In genomic region chr2:43764456-43764855, GRCm38 (mm10) we compare ENCODE assay signal across 26 mouse cellular contexts. TPM values are rescaled to one million over a fixed set of nuclear protein-coding genes. Genes with fewer than 3 reads are reported as not detected.
A peak's percentile ranks its signal among the peaks of the same experiment; 100 is the strongest.
DNase-seq lines count a peak whose midpoint lies in the region; ATAC-seq and TF ChIP-seq lines count a peak whose summit lies in the region.
"Had no signal": no experiment of that assay in that cellular context is flagged by ENCODE, and none has a peak within 500 bp of the region (broad histone marks: within the 10 kb centered on the region; RNA-seq: fewer than 3 reads in every experiment).

No protein-coding gene starts in this region.

- no peak overlapping the region for H3K9ac ChIP-seq in forebrain, postnatal 0 days
- no peak overlapping the region for H3K9ac ChIP-seq in forebrain, embryonic 13.5 days
- H3K9ac ChIP-seq: embryonic facial prominence, embryonic 12.5 days had no signal

- no peaks in the 10 kb centered on the region for H3K27me3 ChIP-seq in forebrain, postnatal 0 days (ENCODE audit: insufficient read depth, low read length)
- no peaks in the 10 kb centered on the region for H3K27me3 ChIP-seq in forebrain, embryonic 13.5 days
- H3K27me3 ChIP-seq: CH12.LX; embryonic facial prominence, embryonic 12.5 days had no signal

- 52% methylated on average over 1 of the region's 1 CpGs for WGBS in forebrain, postnatal 0 days
- WGBS in forebrain, embryonic 13.5 days = 83% methylated on average over 1 of the region's 1 CpGs

- H3K36me3 ChIP-seq in forebrain, postnatal 0 days (ENCODE audit: insufficient read depth) = no peaks in the 10 kb centered on the region
- H3K36me3 ChIP-seq in forebrain, embryonic 13.5 days (ENCODE audit: poor library complexity, severe bottlenecking) = no peaks in the 10 kb centered on the region
- H3K36me3 ChIP-seq: embryonic facial prominence, embryonic 10.5 days; embryonic facial prominence, embryonic 12.5 days; G1E had no signal

- H3K27ac ChIP-seq in forebrain, postnatal 0 days (ENCODE audit: low read depth, low read length) = no peak overlapping the region
- H3K27ac ChIP-seq in forebrain, embryonic 13.5 days = no peak overlapping the region
- peak overlapping the region; percentile 57; the same call in 1 of the 2 replicates for H3K27ac ChIP-seq in layer of hippocampus, adult 2 months
- peak overlapping the region; percentile 59 for H3K27ac ChIP-seq in left cerebral cortex, adult 2 months
- H3K27ac ChIP-seq: embryonic facial prominence, embryonic 10.5 days; embryonic facial prominence, embryonic 12.5 days had no signal

- no peak overlapping the region for H3K4me3 ChIP-seq in forebrain, postnatal 0 days (ENCODE audit: low read depth, low read length)
- no peak overlapping the region for H3K4me3 ChIP-seq in forebrain, embryonic 13.5 days
- H3K4me3 ChIP-seq in layer of hippocampus, adult 2 months = no peak overlapping the region
- no peak overlapping the region for H3K4me3 ChIP-seq in left cerebral cortex, adult 2 months
- H3K4me3 ChIP-seq: embryonic facial prominence, embryonic 10.5 days; embryonic facial prominence, embryonic 12.5 days had no signal

- no peak overlapping the region for H3K4me2 ChIP-seq in forebrain, postnatal 0 days (ENCODE audit: low read depth)
- H3K4me2 ChIP-seq in forebrain, embryonic 13.5 days = no peak overlapping the region
- H3K4me2 ChIP-seq: embryonic facial prominence, embryonic 12.5 days had no signal

- H3K9me3 ChIP-seq in forebrain, postnatal 0 days (ENCODE audit: low read length) = no peaks in the 10 kb centered on the region
- H3K9me3 ChIP-seq in forebrain, embryonic 13.5 days (replicated peaks) = no peaks in the 10 kb centered on the region
- H3K9me3 ChIP-seq: embryonic facial prominence, embryonic 10.5 days; embryonic facial prominence, embryonic 12.5 days; G1E had no signal

- TF ChIP-seq CTCF in forebrain, postnatal 0 days (IDR thresholded peaks at IDR 0.05; ENCODE audit: low read depth) = no peak
- TF ChIP-seq CTCF in layer of hippocampus, adult 2 months (conservative IDR thresholded peaks at IDR 0.05) = no peak
- TF ChIP-seq CTCF in left cerebral cortex, adult 2 months (IDR thresholded peaks at IDR 0.05) = no peak

- intact Hi-C loops in left cerebral cortex, adult 2 months (cut with DNase I) = no loop called here
- intact Hi-C loops in left cerebral cortex, postnatal 14 days (cut with DNase I) = no loop called here

- peak; percentile 4 for DNase-seq in forebrain, postnatal 0 days
- DNase-seq in layer of hippocampus, adult 2 months (ENCODE audit: low spot score in 2 of 2) = no peak
- DNase-seq in layer of hippocampus, adult 9-10 months (ENCODE audit: low spot score) = no peak
- DNase-seq in left cerebral cortex, adult 2 months (ENCODE audit: extremely low spot score in 1 of 2, low spot score in 2 of 2) = no peak
- no peak for DNase-seq in left cerebral cortex, postnatal 14 days (ENCODE audit: low spot score in 2 of 2)
- no peak for DNase-seq in kidney, adult 9 months
- DNase-seq: adrenal gland, adult 8-10 months; adrenal gland, postnatal 14 days; adrenal gland, postnatal 36 days; B cell, adult 2 months; cerebellum, adult 11 months; cerebellum, adult 18-20 months; cerebellum, adult 8-10 months; cerebellum, adult 9-11 months; cerebellum, postnatal 14 days; cerebellum, postnatal 36 days had no signal

- ATAC-seq in forebrain, postnatal 0 days = no peak
- no peak for ATAC-seq in forebrain, embryonic 13.5 days
- ATAC-seq: activated CD4-positive, CD25-positive, alpha-beta regulatory T cell, adult 4 months; CD4-positive, CD25-positive, alpha-beta regulatory T cell, adult 4 months; forebrain, embryonic 14.5 days; forebrain, embryonic 16.5 days; Patski had no signal

- no peaks in the 10 kb centered on the region for H3K4me1 ChIP-seq in forebrain, postnatal 0 days (ENCODE audit: insufficient read depth)
- H3K4me1 ChIP-seq in forebrain, embryonic 13.5 days = no peaks in the 10 kb centered on the region
- H3K4me1 ChIP-seq: embryonic facial prominence, embryonic 12.5 days had no signal

RNA-seq across cellular contexts. Expression of gene Arhgap15, which starts 15.8 kb away (rescaled TPM):
- total RNA-seq in forebrain, postnatal 0 days (2014; rRNA removed) = 2.0 TPM in 2 replicates
- polyA plus RNA-seq in forebrain, postnatal 0 days (2015; fragmentation: Nextera tagmentation; extraction: Ambion mirVana) = 1.2 and 1.5 TPM in 2 replicates
- polyA plus RNA-seq in forebrain, embryonic 13.5 days (2015; fragmentation: Nextera tagmentation; extraction: Ambion mirVana) = 0.53 and 0.68 TPM in 2 replicates
- 1 to 10 TPM; 9.4 to 9.5 TPM for total RNA-seq in layer of hippocampus, adult 2 months (2021)
- total RNA-seq in left cerebral cortex, adult 2 months (2021) = 10 to 100 TPM in 1 of 2 experiments, 1 to 10 TPM in 1; 9.7 to 12.8 TPM
- total RNA-seq in left cerebral cortex, postnatal 14 days (2021) = 10 to 100 TPM in 1 of 2 experiments, 1 to 10 TPM in 1; 7.6 to 10.2 TPM
- polyA plus RNA-seq: Patski had no signal

Comparison
In these comparisons a context has a peak if more than half of its experiments do, and no peak if none do; other contexts are left out.
1. H3K27ac ChIP-seq: peak in layer of hippocampus, adult 2 months (single experiment) and left cerebral cortex, adult 2 months (single experiment); none in forebrain, postnatal 0 days (single experiment) and forebrain, embryonic 13.5 days (single experiment).